Comparison of ENCODE assay signal across 8 mouse cellular contexts in the genomic region with DNA sequence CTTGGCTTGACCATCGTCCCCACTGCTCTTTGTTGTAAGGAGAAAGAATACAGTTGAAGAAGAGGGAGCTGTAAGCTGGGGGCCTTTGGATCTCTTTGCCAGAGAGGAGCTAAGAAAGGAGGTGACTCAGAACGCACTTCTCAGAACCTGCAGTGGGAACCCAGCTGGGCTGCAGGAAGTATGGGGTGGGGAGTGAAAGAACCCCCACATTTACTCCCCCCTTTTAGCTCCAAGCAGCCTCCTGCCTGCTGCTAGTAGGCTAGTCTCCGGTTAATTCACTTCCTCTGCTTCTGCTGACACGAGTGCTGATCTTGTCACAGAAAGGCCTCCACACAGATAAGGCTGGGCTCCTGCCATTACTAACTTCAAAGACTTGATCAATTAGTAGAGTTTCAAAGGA. TPM values are rescaled to one million over a fixed set of nuclear protein-coding genes. Genes with fewer than 3 reads are reported as not detected.
DNase-seq lines count a peak whose midpoint lies in the region; ATAC-seq and TF ChIP-seq lines count a peak whose summit lies in the region.

No protein-coding gene starts in this region.

- intact Hi-C loops in left cerebral cortex, adult 2 months (cut with DNase I): loop anchor here (2.0 kb wide), 1 partner anchor 58 kb away; no protein-coding TSS in a partner anchor

- H3K4me3 ChIP-seq in left cerebral cortex, adult 2 months: no peak overlapping the region
- no peak overlapping the region for H3K4me3 ChIP-seq in hindbrain, embryonic 12.5 days

- no peaks in the 10 kb centered on the region for H3K36me3 ChIP-seq in hindbrain, embryonic 12.5 days

- no peak overlapping the region for H3K4me2 ChIP-seq in hindbrain, embryonic 12.5 days (replicated peaks)

- peak; percentile 48 to 53 for DNase-seq in left cerebral cortex, adult 2 months (ENCODE audit: extremely low spot score in 1 of 2, low spot score in 2 of 2)
- DNase-seq in left cerebral cortex, adult 11 months (ENCODE audit: low spot score): no peak
- peak; percentile 90 for DNase-seq in brain, adult 2 months (ENCODE audit: low read depth, low spot score)
- DNase-seq in naive thymus-derived CD4-positive, alpha-beta T cell, adult 2 months (ENCODE audit: low read depth): peak; percentile 63
- DNase-seq in embryo, embryonic 10 days (ENCODE audit: low spot score): no peak
- DNase-seq in urinary bladder, postnatal 10 days (ENCODE audit: low spot score): no peak
- no peak for DNase-seq in adrenal gland, postnatal 14 days

- H3K9me3 ChIP-seq in hindbrain, embryonic 12.5 days (replicated peaks): no peaks in the 10 kb centered on the region

- peaks cover 54% of the 10 kb centered on the region for H3K4me1 ChIP-seq in hindbrain, embryonic 12.5 days

- ATAC-seq in hindbrain, embryonic 12.5 days (ENCODE audit: low FRiP score): no peak

- H3K9ac ChIP-seq in hindbrain, embryonic 12.5 days: no peak overlapping the region

- peak overlapping the region; percentile 88 for H3K27ac ChIP-seq in left cerebral cortex, adult 2 months
- H3K27ac ChIP-seq in hindbrain, embryonic 12.5 days: peak overlapping the region; percentile 46

- TF ChIP-seq CTCF in left cerebral cortex, adult 2 months (IDR thresholded peaks at IDR 0.05): no peak

- no peaks in the 10 kb centered on the region for H3K27me3 ChIP-seq in hindbrain, embryonic 12.5 days

- 16% methylated on average over 4 of the region's 4 CpGs for WGBS in hindbrain, embryonic 12.5 days

RNA-seq across cellular contexts. Expression of a gene that starts 12.5 kb away (rescaled TPM):
- 10 to 100 TPM; 60.4 to 75.1 TPM for total RNA-seq in left cerebral cortex, adult 2 months (2021)
- polyA plus RNA-seq in hindbrain, embryonic 12.5 days (2016; fragmentation: Nextera tagmentation; extraction: Ambion mirVana): 16.5 and 17.7 TPM in 2 replicates
- total RNA-seq in adrenal gland, postnatal 14 days (2021): 11.1 and 12.9 TPM in 2 replicates

RNA-seq across cellular contexts. Expression of a gene that starts 59.7 kb away (rescaled TPM):
- 1 to 10 TPM; 2.1 to 3.1 TPM for total RNA-seq in left cerebral cortex, adult 2 months (2021)
- polyA plus RNA-seq in hindbrain, embryonic 12.5 days (2016; fragmentation: Nextera tagmentation; extraction: Ambion mirVana): 2.1 and 2.4 TPM in 2 replicates
- 13.8 and 17.2 TPM in 2 replicates for total RNA-seq in adrenal gland, postnatal 14 days (2021)

Comparison
In these comparisons a context has a peak if more than half of its experiments do, and no peak if none do; other contexts are left out.
1. DNase-seq: peak in left cerebral cortex, adult 2 months (2 of 2), brain, adult 2 months (single experiment) and naive thymus-derived CD4-positive, alpha-beta T cell, adult 2 months (single experiment); none in left cerebral cortex, adult 11 months (single experiment), embryo, embryonic 10 days (single experiment), urinary bladder, postnatal 10 days (single experiment) and adrenal gland, postnatal 14 days (single experiment).